Mouse (Mus musculus) cortical plate, adult 2 months (tissue): Measurements from ENCODE around the gene Mib2.

Experiments
- CTCF ChIP-seq: fragments of 200-500 bp; IDR thresholded peaks from 2 replicates; pipeline ENCODE4 v1.5.1; 2011; ENCODE audit warnings: mild to moderate bottlenecking, control low read depth, low read length; ENCODE audit not compliant: insufficient read depth; ENCODE audit errors: extremely low read depth
- POLR2A ChIP-seq: fragments of 200-500 bp; IDR thresholded peaks from 2 replicates; pipeline ENCODE4 v1.6.1; 2011; ENCODE audit warnings: mild to moderate bottlenecking, low read length, control low read depth; ENCODE audit not compliant: insufficient read depth; ENCODE audit errors: extremely low read depth

- TF ChIP-seq CTCF: no peak
- no peak for TF ChIP-seq POLR2A
Observed at GRCm38 (mm10) chr4:155618321-155618720, 50.7 kb downstream of the Mib2 start.
